Mouse (Mus musculus): ENCODE results near the gene Rbm39. TPM values are rescaled to one million over a fixed set of nuclear protein-coding genes. Genes with fewer than 3 reads are reported as not detected.
"Not testable (repeated sequence)": the region's sequence is repeated elsewhere in the genome, so short reads cannot be mapped to it uniquely, and the experiment has no call there.

The Rbm39 gene
- polyA plus RNA-seq, 1 experiment from 2014 or later = 423 TPM

GRCm38 (mm10) chr2:156134161-156134560 lies 45.9 kb downstream of the Rbm39 start:
- no peak for ATAC-seq (ENCODE audit: insufficient number of reproducible peaks, insufficient read depth, low FRiP score, low read depth)
- peaks cover 29% of the 10 kb centered on the region for H3K36me3 ChIP-seq (ENCODE audit: control insufficient read depth, insufficient read depth, low read length)
- H3K27me3 ChIP-seq (ENCODE audit: control insufficient read depth, insufficient read depth, low read length) = no peaks in the 10 kb centered on the region
- no peak overlapping the region for H3K9ac ChIP-seq (ENCODE audit: low read length)
- no peak overlapping the region for H3K4me2 ChIP-seq (ENCODE audit: low read length)
- H3K4me1 ChIP-seq (ENCODE audit: control insufficient read depth in 2 of 2, insufficient read depth in 2 of 2, low read length in 2 of 2) = no peaks in the 10 kb centered on the region
- no peak overlapping the region for H3K27ac ChIP-seq (replicated peaks in 1 of 2; ENCODE audit: control insufficient read depth in 1 of 2, insufficient read depth in 1 of 2, low read depth in 2 of 2, low read length in 2 of 2)
- no peak overlapping the region for H3K4me3 ChIP-seq (ENCODE audit: control insufficient read depth in 1 of 2, insufficient read depth in 1 of 2, low read depth in 1 of 2, low read length in 2 of 2)
- H3K9me3 ChIP-seq (ENCODE audit: control insufficient read depth, low read length) = no peaks in the 10 kb centered on the region
- 78% methylated on average over 5 of the region's 5 CpGs for WGBS

DNA sequence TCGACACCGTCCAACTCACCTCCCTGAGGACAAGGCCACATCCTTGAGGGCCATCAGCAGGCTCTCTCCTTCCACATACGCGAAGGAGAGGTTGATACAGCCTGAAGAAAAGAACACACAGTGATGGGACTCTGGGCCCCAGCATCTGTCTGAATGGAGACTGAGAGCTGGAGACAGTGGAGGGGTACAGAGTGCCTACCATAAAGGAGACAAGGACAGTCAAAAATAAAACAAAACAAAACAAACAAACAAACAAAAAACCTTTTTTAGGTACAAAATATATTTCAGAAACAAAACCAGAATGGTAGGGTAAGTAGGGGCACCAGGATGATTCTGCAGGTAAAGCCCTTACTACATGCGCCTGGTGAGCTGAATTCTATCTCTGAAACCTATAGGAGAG lies 53.0 kb downstream of the Rbm39 start, which contains the start of gene Gm28036:
Gene Gm28036 (minus strand): TSS at position 101 of the 400 bp plus-strand sequence.
- no peaks in the 10 kb centered on the region for H3K9me3 ChIP-seq (ENCODE audit: control insufficient read depth, low read length)
- peaks cover 58% of the 10 kb centered on the region for H3K36me3 ChIP-seq (ENCODE audit: control insufficient read depth, insufficient read depth, low read length)
- no peak within 1 kb of the TSS for H3K4me3 ChIP-seq (ENCODE audit: control insufficient read depth in 1 of 2, insufficient read depth in 1 of 2, low read depth in 1 of 2, low read length in 2 of 2)
- no peak within 1 kb of the TSS for H3K27ac ChIP-seq (replicated peaks in 1 of 2; ENCODE audit: control insufficient read depth in 1 of 2, insufficient read depth in 1 of 2, low read depth in 2 of 2, low read length in 2 of 2)
- no peaks in the 10 kb centered on the region for H3K27me3 ChIP-seq (ENCODE audit: control insufficient read depth, insufficient read depth, low read length)
- H3K4me1 ChIP-seq (ENCODE audit: control insufficient read depth in 2 of 2, insufficient read depth in 2 of 2, low read length in 2 of 2) = no peaks in the 10 kb centered on the region
- no peak within 1 kb of the TSS for H3K9ac ChIP-seq (ENCODE audit: low read length)
- ATAC-seq (ENCODE audit: insufficient number of reproducible peaks, insufficient read depth, low FRiP score, low read depth) = no peak
- no peak within 1 kb of the TSS for H3K4me2 ChIP-seq (ENCODE audit: low read length)
- 88% methylated on average over 5 of the region's 5 CpGs for WGBS

- WGBS = 87% methylated on average over 5 of the region's 5 CpGs
- H3K27me3 ChIP-seq (ENCODE audit: control insufficient read depth, insufficient read depth, low read length) = no peaks in the 10 kb centered on the region
- no peak overlapping the region for H3K4me3 ChIP-seq (ENCODE audit: control insufficient read depth in 1 of 2, insufficient read depth in 1 of 2, low read depth in 1 of 2, low read length in 2 of 2)
- H3K27ac ChIP-seq (replicated peaks in 1 of 2; ENCODE audit: control insufficient read depth in 1 of 2, insufficient read depth in 1 of 2, low read depth in 2 of 2, low read length in 2 of 2) = no peak overlapping the region
- H3K36me3 ChIP-seq (ENCODE audit: control insufficient read depth, insufficient read depth, low read length) = peaks cover 47% of the 10 kb centered on the region
- no peak overlapping the region for H3K9ac ChIP-seq (ENCODE audit: low read length)
- no peak for ATAC-seq (ENCODE audit: insufficient number of reproducible peaks, insufficient read depth, low FRiP score, low read depth)
- no peak overlapping the region for H3K4me2 ChIP-seq (ENCODE audit: low read length)
- no peaks in the 10 kb centered on the region for H3K4me1 ChIP-seq (ENCODE audit: control insufficient read depth in 2 of 2, insufficient read depth in 2 of 2, low read length in 2 of 2)
- H3K9me3 ChIP-seq (ENCODE audit: control insufficient read depth, low read length) = no peaks in the 10 kb centered on the region
Observed at GRCm38 (mm10) chr2:156123731-156124130, 56.3 kb downstream of the Rbm39 start.

GRCm38 (mm10) chr2:156119566-156119965 lies 60.5 kb downstream of the Rbm39 start:
- H3K4me2 ChIP-seq (ENCODE audit: low read length) = no peak overlapping the region
- H3K27me3 ChIP-seq (ENCODE audit: control insufficient read depth, insufficient read depth, low read length) = no peaks in the 10 kb centered on the region
- ATAC-seq (ENCODE audit: insufficient number of reproducible peaks, insufficient read depth, low FRiP score, low read depth) = no peak

DNA sequence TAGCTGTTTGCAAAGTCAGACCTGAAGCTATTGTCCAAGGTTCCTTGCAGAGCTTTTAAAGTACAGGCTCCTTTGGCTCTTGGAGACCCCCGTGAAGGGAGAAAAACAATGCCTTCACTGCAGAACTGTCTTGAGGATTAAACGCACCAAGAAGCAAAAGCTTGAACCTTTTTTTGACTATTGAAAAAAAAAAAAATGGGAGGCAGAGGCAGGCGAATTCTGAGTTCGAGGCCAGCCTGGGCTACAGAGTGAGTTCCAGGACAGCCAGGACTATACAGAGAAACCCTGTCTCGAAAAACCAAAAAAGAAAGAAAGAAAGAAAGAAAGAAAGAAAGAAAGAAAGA lies 68.0 kb downstream of the Rbm39 start:
- 21% methylated on average over 5 of the region's 5 CpGs for WGBS
- not testable (repeated sequence) for ATAC-seq (ENCODE audit: insufficient number of reproducible peaks, insufficient read depth, low FRiP score, low read depth); H3K36me3 ChIP-seq (ENCODE audit: control insufficient read depth, insufficient read depth, low read length); H3K9me3 ChIP-seq (ENCODE audit: control insufficient read depth, low read length); H3K27me3 ChIP-seq (ENCODE audit: control insufficient read depth, insufficient read depth, low read length)
- peak overlapping the region; percentile 93 for H3K9ac ChIP-seq (ENCODE audit: low read length)
- H3K27ac ChIP-seq (replicated peaks in 1 of 2; ENCODE audit: control insufficient read depth in 1 of 2, insufficient read depth in 1 of 2, low read depth in 2 of 2, low read length in 2 of 2) = peak overlapping the region; percentile 66 to 90
- H3K4me2 ChIP-seq (ENCODE audit: low read length) = peak overlapping the region; percentile 64
- H3K4me1 ChIP-seq (ENCODE audit: control insufficient read depth in 2 of 2, insufficient read depth in 2 of 2, low read length in 2 of 2) = peaks cover 2 to 16% of the 10 kb centered on the region in 2 experiments; a peak in 3 of 4 replicates
- H3K4me3 ChIP-seq (ENCODE audit: control insufficient read depth in 1 of 2, insufficient read depth in 1 of 2, low read depth in 1 of 2, low read length in 2 of 2) = peak overlapping the region; percentile 80 to 93

More at GRCm38 (mm10) chr2:156119566-156119965, 60.5 kb downstream of the Rbm39 start:
- H3K9me3 ChIP-seq (ENCODE audit: control insufficient read depth, low read length) = no peaks in the 10 kb centered on the region
- no peak overlapping the region for H3K9ac ChIP-seq (ENCODE audit: low read length)
- H3K36me3 ChIP-seq (ENCODE audit: control insufficient read depth, insufficient read depth, low read length) = peaks cover 15% of the 10 kb centered on the region; the same call in 1 of the 2 replicates
- H3K4me1 ChIP-seq (ENCODE audit: control insufficient read depth in 2 of 2, insufficient read depth in 2 of 2, low read length in 2 of 2) = no peaks in the 10 kb centered on the region
- no peak overlapping the region for H3K4me3 ChIP-seq (ENCODE audit: control insufficient read depth in 1 of 2, insufficient read depth in 1 of 2, low read depth in 1 of 2, low read length in 2 of 2)
- H3K27ac ChIP-seq (replicated peaks in 1 of 2; ENCODE audit: control insufficient read depth in 1 of 2, insufficient read depth in 1 of 2, low read depth in 2 of 2, low read length in 2 of 2) = no peak overlapping the region

GRCm38 (mm10) chr2:156111358-156112079 lies 68.5 kb downstream of the Rbm39 start, which contains the start of the genes Cpne1 and Rbm12:
Gene Cpne1, minus strand, starts transcription at chr2:156111965.
Gene Rbm12, minus strand, starts transcription at chr2:156111978.
- H3K4me1 ChIP-seq (ENCODE audit: control insufficient read depth in 2 of 2, insufficient read depth in 2 of 2, low read length in 2 of 2) = peaks cover 2 to 16% of the 10 kb centered on the region in 2 experiments; a peak in 3 of 4 replicates
- peak within 1 kb of the TSS; percentile 72 to 90 for H3K27ac ChIP-seq (replicated peaks in 1 of 2; ENCODE audit: control insufficient read depth in 1 of 2, insufficient read depth in 1 of 2, low read depth in 2 of 2, low read length in 2 of 2)
- WGBS = under 1% methylated on average over 65 of the region's 74 CpGs
- peak within 1 kb of the TSS; percentile 71 for H3K4me2 ChIP-seq (ENCODE audit: low read length)
- peak; percentile 89 for ATAC-seq (ENCODE audit: insufficient number of reproducible peaks, insufficient read depth, low FRiP score, low read depth)
- peak within 1 kb of the TSS; percentile 93 for H3K9ac ChIP-seq (ENCODE audit: low read length)
- H3K4me3 ChIP-seq (ENCODE audit: control insufficient read depth in 1 of 2, insufficient read depth in 1 of 2, low read depth in 1 of 2, low read length in 2 of 2) = peak within 1 kb of the TSS; percentile 80 to 93
- no peaks in the 10 kb centered on the region for H3K27me3 ChIP-seq (ENCODE audit: control insufficient read depth, insufficient read depth, low read length)
- no peaks in the 10 kb centered on the region for H3K9me3 ChIP-seq (ENCODE audit: control insufficient read depth, low read length)
- H3K36me3 ChIP-seq (ENCODE audit: control insufficient read depth, insufficient read depth, low read length) = no peaks in the 10 kb centered on the region

- peaks cover 2 to 16% of the 10 kb centered on the region in 2 experiments; a peak in 3 of 4 replicates for H3K4me1 ChIP-seq (ENCODE audit: control insufficient read depth in 2 of 2, insufficient read depth in 2 of 2, low read length in 2 of 2)
- peak overlapping the region; percentile 71 for H3K4me2 ChIP-seq (ENCODE audit: low read length)
- 0 out of 2 replicates have a peak, but pooled peaks cover 4% of the 10 kb centered on the region for H3K36me3 ChIP-seq (ENCODE audit: control insufficient read depth, insufficient read depth, low read length)
- H3K27me3 ChIP-seq (ENCODE audit: control insufficient read depth, insufficient read depth, low read length) = no peaks in the 10 kb centered on the region
- peak overlapping the region; percentile 80 to 93 for H3K4me3 ChIP-seq (ENCODE audit: control insufficient read depth in 1 of 2, insufficient read depth in 1 of 2, low read depth in 1 of 2, low read length in 2 of 2)
- H3K27ac ChIP-seq (replicated peaks in 1 of 2; ENCODE audit: control insufficient read depth in 1 of 2, insufficient read depth in 1 of 2, low read depth in 2 of 2, low read length in 2 of 2) = peak overlapping the region; percentile 72 to 90
- ATAC-seq (ENCODE audit: insufficient number of reproducible peaks, insufficient read depth, low FRiP score, low read depth) = peak; percentile 73
- under 1% methylated on average over 16 of the region's 16 CpGs for WGBS
- H3K9ac ChIP-seq (ENCODE audit: low read length) = peak overlapping the region; percentile 93
- H3K9me3 ChIP-seq (ENCODE audit: control insufficient read depth, low read length) = no peaks in the 10 kb centered on the region
Observed at GRCm38 (mm10) chr2:156110627-156111357, 69.2 kb downstream of the Rbm39 start.

Measured in heart, embryonic 14.5 days (tissue).